Mouse (Mus musculus) CD4-positive, CD25-positive, alpha-beta regulatory T cell, adult 9 weeks (primary cell): Measurements from ENCODE around the gene Neo1. TPM values are rescaled to one million over a fixed set of nuclear protein-coding genes. Genes with fewer than 3 reads are reported as not detected.

ENCODE experiments used
- polyA plus RNA-seq: library from polyadenylated mRNA; unstranded; fragments of 100-300 nt; shearing (Covaris generic); gene quantifications from one replicate; pipeline ENCODE4 v1.2.1, GENCODE M21; 2017

The Neo1 gene
- polyA plus RNA-seq: 0.16 TPM

DNA sequence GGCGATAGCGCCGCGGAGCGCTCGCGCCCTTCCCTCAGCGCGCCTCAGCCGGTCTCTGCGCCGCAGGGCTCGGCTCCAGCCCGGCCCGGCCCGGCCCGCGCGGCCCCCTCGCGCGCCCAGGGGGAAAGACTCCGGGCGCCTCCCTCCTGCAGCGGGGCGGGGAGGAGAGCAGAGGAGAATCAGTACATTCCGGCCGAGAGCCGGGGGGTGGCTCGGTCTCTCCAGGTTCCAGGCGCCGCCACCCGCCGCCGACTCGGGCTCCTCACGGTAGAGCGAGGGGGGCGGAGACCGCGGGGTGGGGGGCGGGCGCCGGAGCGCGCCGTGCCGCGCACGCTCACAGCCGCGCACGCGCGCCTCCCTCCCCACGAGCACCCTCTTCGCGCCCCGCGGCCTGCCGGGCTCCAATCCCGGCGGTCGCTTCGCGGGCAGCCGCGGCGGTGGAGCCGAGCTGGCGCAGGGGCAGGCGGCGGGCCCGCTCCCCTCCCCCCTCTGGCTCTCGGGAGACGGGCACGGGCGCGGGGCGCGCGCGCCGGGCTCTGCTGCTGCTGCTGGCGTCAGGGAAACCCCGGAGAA lies at the start of gene Neo1:
Gene Neo1, minus strand, starts transcription at position 283 of the 573 bp plus-strand sequence.

Other genes with a start within 250 kb of the Neo1 start
- gene Hcn4, start 213.0 kb downstream of the Neo1 start, polyA plus RNA-seq: not detected